Mouse (Mus musculus): ENCODE measurements at regions not wholly inside any gene's neighbourhood (a gene's known extent, or its start where the extent isn't known, plus 50 kb on each side); places are given as distances from the start of the nearest gene placed in this dataset.

- TF ChIP-seq POLR2A (IDR thresholded peaks at IDR 0.05; ENCODE audit: extremely low read depth, insufficient read depth, low read length) (no peak), CTCF (IDR thresholded peaks at IDR 0.05; ENCODE audit: extremely low read depth, insufficient read depth, low read length) (no peak)
These were observed 60.3 kb upstream of the Lhx1 start for GRCm38 (mm10) chr11:84585626-84586025.
